Mouse (Mus musculus) ES-E14 (cell line): ENCODE measurements around the gene Eif2d. TPM values are rescaled to one million over a fixed set of nuclear protein-coding genes. Genes with fewer than 3 reads are reported as not detected.

ENCODE experiments used
- DNase-seq: peaks from one replicate; pipeline ENCODE4 v3.0.0-alpha.2; 2013; ENCODE audit warnings: low read depth, low spot score
- H3K27ac ChIP-seq: 2 replicates; pipeline ENCODE4 v1.5.1; 2012; ENCODE audit warnings: low read depth, mild to moderate bottlenecking, low read length, moderate library complexity, mixed read lengths; ENCODE audit not compliant: poor library complexity, insufficient read depth, severe bottlenecking
- H3K36me3 ChIP-seq: 2 replicates; pipeline ENCODE4 v1.6.1; 2012; ENCODE audit warnings: mild to moderate bottlenecking, low read length, moderate library complexity, mixed read lengths; ENCODE audit not compliant: control insufficient read depth, poor library complexity, insufficient read depth, severe bottlenecking
- H3K4me1 ChIP-seq, 2 experiments: fragments of 150-350 bp in 1 of 2; sonication (generic) in 1 of 2; 2 replicates each; pipeline ENCODE4 v1.6.1; 2012; ENCODE audit warnings: low read length in 2 of 2, mild to moderate bottlenecking in 1 of 2, mixed read lengths in 1 of 2; ENCODE audit not compliant: control insufficient read depth in 2 of 2, insufficient read depth in 2 of 2, poor library complexity in 1 of 2
- H3K4me3 ChIP-seq, 2 experiments: fragments of 150-350 bp in 1 of 2; sonication (generic) in 1 of 2; 2 replicates each; pipeline ENCODE4 v1.5.1; 2012; ENCODE audit warnings: low read length in 2 of 2, low read depth in 1 of 2, mild to moderate bottlenecking in 1 of 2, mixed read lengths in 1 of 2; ENCODE audit not compliant: insufficient read depth in 1 of 2, poor library complexity in 1 of 2, severe bottlenecking in 1 of 2
- H3K9ac ChIP-seq: 2 replicates; pipeline ENCODE4 v1.6.1; 2012; ENCODE audit warnings: low read depth, mild to moderate bottlenecking, low read length, mixed read lengths; ENCODE audit not compliant: poor library complexity, insufficient read depth, severe bottlenecking
- H3K9me3 ChIP-seq: fragments of 150-350 bp; sonication (generic); 2 replicates; pipeline ENCODE4 v1.6.1; 2012; ENCODE audit warnings: low read depth, mild to moderate bottlenecking, low read length; ENCODE audit not compliant: control insufficient read depth, insufficient read depth
- CHD2 ChIP-seq: IDR thresholded peaks from 2 replicates; pipeline ENCODE4 v1.6.1; 2014; ENCODE audit warnings: mild to moderate bottlenecking, low read depth, low read length, inconsistent platforms
- HCFC1 ChIP-seq: IDR thresholded peaks from 2 replicates; pipeline ENCODE4 v1.6.1; 2012; ENCODE audit warnings: low read length, inconsistent platforms, borderline replicate concordance; ENCODE audit not compliant: insufficient read depth
- MAFK ChIP-seq: IDR thresholded peaks from 2 replicates; pipeline ENCODE4 v1.6.1; 2014; ENCODE audit warnings: mild to moderate bottlenecking, low read depth, low read length, inconsistent platforms; ENCODE audit not compliant: insufficient read depth
- ZC3H11A ChIP-seq: IDR thresholded peaks from 2 replicates; pipeline ENCODE4 v1.6.1; 2012; ENCODE audit warnings: low read depth, mild to moderate bottlenecking, inconsistent platforms, low read length, borderline replicate concordance
- ZNF384 ChIP-seq: IDR thresholded peaks from 2 replicates; pipeline ENCODE4 v1.6.1; 2012; ENCODE audit warnings: low read depth, low read length, inconsistent platforms
- in situ Hi-C, 2 experiments: fragments of 600-800 bp; cut with MboI; formaldehyde crosslinking; loops; one replicate each; pipeline ENCODE4 v1.15.1; 2025; ENCODE audit warnings: low sequenced_read_pairs in 2 of 2, inconsistent platforms in 1 of 2; ENCODE audit not compliant: unreplicated experiment in 2 of 2
- total RNA-seq: library from RNA; depleted of rRNA; stranded (reverse); fragments of 300-350 nt; gene quantifications from 2 replicates; pipeline ENCODE4 v1.2.3, GENCODE M21; 2012

The Eif2d gene
- total RNA-seq, 1 experiment: 64.5 TPM

GRCm38 (mm10) chr1:131180386-131180785, 27.4 kb downstream of the Eif2d start:
- in situ Hi-C loops: no loop called here
- Histone ChIP-seq H3K4me3 (no peak overlapping the region), H3K27ac (no peak overlapping the region), H3K9me3 (no peaks in the 10 kb centered on the region), H3K4me1 (no peaks in the 10 kb centered on the region), H3K36me3 (peaks cover 22% of the 10 kb centered on the region), H3K9ac (no peak overlapping the region)
- DNase-seq: no peak
- TF ChIP-seq ZC3H11A (no peak), CHD2 (no peak), HCFC1 (no peak), MAFK (no peak), ZNF384 (no peak)

- no peaks in the 10 kb centered on the region for H3K4me1 ChIP-seq
- DNase-seq: peak; percentile 66
- in situ Hi-C loops: no loop called here
- no peak overlapping the region for H3K9ac ChIP-seq
- no peak overlapping the region for H3K27ac ChIP-seq
- no peaks in the 10 kb centered on the region for H3K9me3 ChIP-seq
- peaks cover 8% of the 10 kb centered on the region for H3K36me3 ChIP-seq
- 0 out of 2 replicates have a peak, but pooled peaks have one; percentile 23 for TF ChIP-seq ZC3H11A
- no peak for TF ChIP-seq ZNF384
- H3K4me3 ChIP-seq: no peak overlapping the region
Measured at GRCm38 (mm10) chr1:131181642-131182527, 28.9 kb downstream of the Eif2d start.

- DNase-seq: no peak
- in situ Hi-C loops: no loop called here
- Histone ChIP-seq H3K36me3 (0 out of 2 replicates have a peak, but pooled peaks cover 3% of the 10 kb centered on the region), H3K9me3 (no peaks in the 10 kb centered on the region), H3K4me1 (no peaks in the 10 kb centered on the region), H3K4me3 (no peak overlapping the region), H3K9ac (no peak overlapping the region), H3K27ac (no peak overlapping the region)
- TF ChIP-seq CHD2: no peak
Measured at GRCm38 (mm10) chr1:131183201-131183600, 30.2 kb downstream of the Eif2d start.

GRCm38 (mm10) chr1:131184253-131184955, 31.4 kb downstream of the Eif2d start:
- Histone ChIP-seq H3K36me3 (no peaks in the 10 kb centered on the region), H3K4me1 (no peaks in the 10 kb centered on the region), H3K9me3 (no peaks in the 10 kb centered on the region), H3K4me3 (no peak overlapping the region), H3K9ac (no peak overlapping the region), H3K27ac (no peak overlapping the region)
- TF ChIP-seq CHD2 (no peak), ZC3H11A (no peak), MAFK (no peak), HCFC1 (no peak), ZNF384 (no peak)
- no peak for DNase-seq
- in situ Hi-C loops: no loop called here
